Mouse (Mus musculus) thymus, postnatal 10 days (tissue): ENCODE measurements around the gene 9030612E09Rik.
A peak's percentile ranks its signal among the peaks of the same experiment; 100 is the strongest.

Experiments
- DNase-seq, 2 experiments: peaks; one replicate each; pipeline ENCODE4 v3.0.0; 2021; ENCODE audit warnings: low spot score in 2 of 2

The 9030612E09Rik gene

DNA sequence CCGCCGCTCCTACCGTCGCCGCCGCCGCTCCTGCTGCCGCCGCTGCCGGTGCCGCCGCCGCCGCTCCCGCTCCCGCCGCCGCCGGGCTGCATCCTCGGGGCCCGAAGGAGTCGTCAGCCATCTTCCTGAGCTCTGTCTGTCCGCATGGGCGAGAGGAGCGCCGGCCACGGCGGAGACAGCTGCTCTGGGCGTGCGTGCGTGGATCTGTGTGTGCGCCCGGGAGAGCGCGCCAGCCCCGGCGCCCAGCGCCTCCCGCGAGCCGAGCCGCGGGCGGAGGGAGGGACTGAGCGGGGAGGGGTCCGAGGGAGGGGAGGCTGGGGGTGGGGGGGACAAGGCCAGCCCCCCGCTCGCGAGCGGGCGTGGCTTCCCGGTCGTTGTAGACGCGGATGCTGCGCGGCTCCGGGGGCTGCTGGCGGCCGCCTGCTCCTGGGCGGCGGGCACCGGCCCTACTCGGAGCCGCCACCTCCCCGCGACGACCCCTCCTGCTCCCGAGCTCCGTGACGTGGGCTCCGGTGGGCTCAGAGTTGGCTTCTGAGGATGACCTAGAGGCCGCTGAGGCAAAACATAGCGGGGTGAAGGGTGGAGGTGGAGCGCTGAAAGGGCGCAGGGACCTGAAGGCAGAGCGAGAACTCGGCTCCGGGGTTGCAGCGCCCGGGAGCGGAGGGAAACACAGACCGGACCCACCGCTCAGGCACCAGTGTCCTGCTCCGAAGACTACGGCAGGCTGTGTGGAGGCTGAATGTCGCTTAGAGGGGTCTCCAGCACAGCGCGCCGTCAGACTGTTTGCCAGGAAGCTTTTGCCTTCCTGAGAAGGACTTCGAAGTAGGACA is at the start of gene 9030612E09Rik, which contains the start of gene Sobp:
TSS of gene 9030612E09Rik (plus strand) at position 379 of the 830 bp plus-strand sequence.
TSS of gene Sobp (minus strand) at position 205 of the 830 bp plus-strand sequence.
- peak in 1 of 2 experiments; percentile 10 for DNase-seq

DNA sequence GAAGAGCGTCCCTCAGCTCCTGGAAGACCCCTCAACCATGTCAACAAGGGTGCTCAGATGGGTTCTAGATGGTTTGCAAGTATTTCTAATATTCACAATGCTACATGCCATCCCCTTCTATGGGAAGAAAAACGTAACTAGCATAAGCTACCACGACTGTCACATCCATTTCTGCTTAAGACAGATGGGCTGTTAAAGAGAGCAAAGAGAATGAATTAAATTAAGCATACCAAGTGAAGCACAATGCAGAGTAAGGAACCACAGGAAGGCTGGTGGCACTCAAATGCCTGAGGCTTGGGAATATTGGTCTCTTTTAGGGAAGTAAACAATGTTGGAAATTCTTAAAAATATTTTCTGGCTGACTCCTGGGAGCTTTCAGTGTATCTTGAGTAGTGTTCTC is 45.8 kb upstream of the 9030612E09Rik start:
- no peak for DNase-seq

DNA sequence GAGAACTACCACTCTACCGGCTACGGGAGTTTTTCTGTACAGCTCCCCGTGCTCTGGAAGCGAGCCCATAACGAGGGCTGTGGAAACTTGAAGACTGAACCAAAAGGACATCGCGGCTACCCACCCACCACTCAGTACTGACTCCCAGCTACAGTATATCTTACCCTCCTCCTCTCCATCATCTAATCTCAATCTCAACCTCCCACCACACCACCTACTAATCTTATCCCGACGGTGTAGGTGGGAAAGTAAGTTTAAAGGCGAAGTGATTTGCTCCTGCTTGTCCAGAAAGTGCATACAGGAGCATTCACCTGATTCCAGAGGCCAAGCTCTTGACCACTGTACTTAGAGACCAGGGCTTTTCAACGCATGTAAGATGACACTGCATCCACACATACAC is 40.5 kb upstream of the 9030612E09Rik start:
- no peak for DNase-seq

DNA sequence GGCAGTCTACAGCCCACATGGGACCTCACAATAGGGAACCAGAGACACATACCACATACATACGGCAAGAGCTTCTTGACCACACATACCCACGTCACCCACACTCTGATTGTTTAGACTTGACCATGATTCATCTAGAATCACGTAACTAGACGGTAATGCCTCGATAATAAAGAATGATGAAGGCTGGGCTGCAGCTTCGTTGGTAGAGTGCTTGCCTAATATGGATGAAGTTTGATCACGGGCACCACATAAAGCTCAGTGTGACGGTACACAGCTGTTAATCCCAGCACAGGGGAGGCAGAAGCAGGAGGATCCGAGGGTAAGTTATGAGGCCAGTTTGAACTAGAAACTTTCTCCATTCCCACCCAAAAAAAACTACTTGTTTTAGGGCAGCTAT is 31.3 kb upstream of the 9030612E09Rik start:
- no peak for DNase-seq

- DNase-seq: no peak
Measured at GRCm38 (mm10) chr10:43148456-43148855, 26.0 kb upstream of the 9030612E09Rik start.

GRCm38 (mm10) chr10:43152643-43153042 is 21.9 kb upstream of the 9030612E09Rik start:
- no peak for DNase-seq

DNA sequence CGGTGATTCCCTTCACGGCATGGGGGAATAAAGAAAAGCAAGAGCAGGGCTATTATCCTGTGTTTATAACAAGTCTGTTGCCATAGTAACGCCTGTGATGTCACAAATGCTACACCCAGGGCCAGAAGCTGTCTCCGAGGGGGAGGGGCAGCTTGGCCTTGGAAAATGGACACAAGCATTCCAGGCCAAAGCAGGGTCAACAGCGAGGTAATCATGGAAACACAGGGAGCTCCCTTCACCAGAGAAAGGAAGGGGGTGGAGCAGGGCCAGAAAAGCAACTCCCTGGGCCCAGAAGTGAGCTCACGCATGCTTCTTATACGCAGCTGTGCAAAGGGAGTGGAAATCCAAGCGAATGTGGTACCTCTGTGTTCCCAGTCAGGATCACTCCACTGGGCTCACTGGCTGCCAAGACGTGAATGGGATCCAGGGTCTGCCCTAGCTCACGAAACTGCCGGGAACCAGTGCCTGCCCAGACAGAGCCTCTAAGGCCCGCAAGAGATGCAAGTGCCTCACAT is 19.4 kb upstream of the 9030612E09Rik start:
- no peak for DNase-seq

- no peak for DNase-seq
Measured at GRCm38 (mm10) chr10:43158917-43159316, 15.6 kb upstream of the 9030612E09Rik start.

GRCm38 (mm10) chr10:43159333-43159732 is 15.2 kb upstream of the 9030612E09Rik start:
- no peak for DNase-seq

DNA sequence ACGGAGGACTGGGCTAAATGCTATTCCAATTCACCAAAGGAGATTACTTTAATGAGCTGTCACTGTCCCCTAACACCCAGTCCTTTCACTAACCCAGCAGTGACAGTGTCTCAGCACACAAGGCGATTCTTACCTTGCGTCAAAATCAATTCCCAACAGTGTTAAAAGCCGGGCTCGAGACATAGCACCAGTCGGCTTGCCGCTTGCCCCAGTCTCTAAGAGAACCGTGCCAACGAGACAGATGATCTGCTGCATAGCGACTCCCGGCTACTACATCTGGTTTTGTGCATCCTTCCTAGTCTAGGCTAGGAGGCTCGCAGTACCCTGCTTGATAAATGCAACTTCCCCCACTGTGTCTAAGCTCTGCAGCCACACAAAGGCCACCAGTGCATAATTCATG is 12.2 kb upstream of the 9030612E09Rik start:
- DNase-seq: no peak

DNA sequence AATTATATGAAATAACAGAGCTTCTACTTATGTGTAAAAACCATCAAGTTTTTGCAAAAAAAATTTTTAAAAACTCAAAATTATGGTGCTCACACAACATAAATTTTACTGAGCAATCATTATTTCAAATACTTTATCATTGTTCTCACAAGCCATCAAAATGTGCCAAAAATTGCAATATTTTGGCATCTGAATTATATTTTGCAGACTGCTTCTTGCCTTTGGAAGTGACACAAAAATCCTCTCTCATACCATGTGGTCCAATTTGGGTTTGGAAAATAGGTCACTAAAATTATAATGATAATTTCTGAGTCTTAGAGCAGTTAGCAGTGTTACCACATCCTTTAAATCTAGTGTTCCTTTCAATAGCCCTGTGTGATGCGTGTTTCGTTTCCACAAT is 10.1 kb upstream of the 9030612E09Rik start:
- DNase-seq: no peak

- no peak for DNase-seq
Measured at GRCm38 (mm10) chr10:43166146-43166545, 8.4 kb upstream of the 9030612E09Rik start.

DNA sequence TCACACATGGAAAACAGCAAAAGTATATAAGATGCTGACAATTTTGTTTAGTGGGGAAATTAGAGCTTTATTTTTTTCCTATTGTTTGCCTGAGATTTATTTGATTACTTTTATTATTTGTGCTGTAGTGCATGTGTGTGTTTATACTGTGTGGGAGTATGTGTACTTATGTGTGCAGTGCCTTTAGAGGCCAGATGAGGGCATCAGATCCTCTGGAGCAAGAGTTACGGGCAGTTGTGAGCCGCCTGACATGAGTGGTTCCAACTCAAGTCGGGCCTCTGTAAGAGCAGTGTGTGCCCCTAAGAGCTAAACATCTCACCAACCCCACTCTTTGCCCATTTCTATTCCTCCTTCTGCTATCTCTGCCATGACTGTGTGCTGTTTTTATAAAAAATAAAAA is 7.7 kb upstream of the 9030612E09Rik start:
- no peak for DNase-seq

GRCm38 (mm10) chr10:43168847-43169246 is 5.7 kb upstream of the 9030612E09Rik start:
- DNase-seq: no peak

- no peak for DNase-seq
Measured at GRCm38 (mm10) chr10:43171106-43171505, 3.4 kb upstream of the 9030612E09Rik start.

DNA sequence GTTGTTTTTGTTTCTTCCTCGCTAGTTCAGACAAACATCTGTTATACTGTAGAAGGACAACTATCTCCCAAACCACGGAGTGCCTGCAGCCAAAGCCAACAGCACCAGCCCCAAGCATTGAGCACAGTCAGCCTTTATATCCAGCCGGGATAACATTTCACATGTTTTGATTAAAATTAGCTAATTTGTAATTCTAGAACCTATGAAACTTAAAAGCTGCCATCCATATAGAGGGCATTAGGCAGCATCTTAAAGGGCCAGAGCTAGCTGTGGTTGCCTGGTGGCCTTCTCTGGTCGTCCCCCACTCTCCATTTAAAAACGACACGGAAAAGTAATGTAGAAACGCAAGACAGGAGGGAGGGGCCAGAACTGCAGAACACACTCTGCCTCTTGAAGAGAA is 2.4 kb upstream of the 9030612E09Rik start:
- no peak for DNase-seq

DNA sequence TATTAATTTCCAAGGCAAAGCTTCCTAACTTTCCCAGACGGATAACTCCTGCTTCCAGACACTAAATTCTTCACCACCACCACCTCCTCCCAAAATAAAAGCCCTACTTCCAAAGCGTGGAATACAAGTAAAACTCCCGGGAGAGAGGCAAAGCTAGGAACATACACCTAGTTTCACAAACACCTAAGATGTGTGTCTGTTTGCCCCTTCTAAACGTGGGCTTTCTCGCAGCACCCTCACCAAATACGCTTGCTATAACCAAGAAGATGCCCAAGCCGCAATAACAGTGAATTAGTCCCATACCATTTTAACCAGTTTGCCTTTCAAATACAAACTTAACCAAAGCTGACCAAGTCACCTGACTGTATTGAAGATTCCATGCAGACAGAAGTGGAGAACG is 1.9 kb upstream of the 9030612E09Rik start:
- no peak for DNase-seq

- DNase-seq: no peak
Measured at GRCm38 (mm10) chr10:43173141-43173827, 1.2 kb upstream of the 9030612E09Rik start.

DNA sequence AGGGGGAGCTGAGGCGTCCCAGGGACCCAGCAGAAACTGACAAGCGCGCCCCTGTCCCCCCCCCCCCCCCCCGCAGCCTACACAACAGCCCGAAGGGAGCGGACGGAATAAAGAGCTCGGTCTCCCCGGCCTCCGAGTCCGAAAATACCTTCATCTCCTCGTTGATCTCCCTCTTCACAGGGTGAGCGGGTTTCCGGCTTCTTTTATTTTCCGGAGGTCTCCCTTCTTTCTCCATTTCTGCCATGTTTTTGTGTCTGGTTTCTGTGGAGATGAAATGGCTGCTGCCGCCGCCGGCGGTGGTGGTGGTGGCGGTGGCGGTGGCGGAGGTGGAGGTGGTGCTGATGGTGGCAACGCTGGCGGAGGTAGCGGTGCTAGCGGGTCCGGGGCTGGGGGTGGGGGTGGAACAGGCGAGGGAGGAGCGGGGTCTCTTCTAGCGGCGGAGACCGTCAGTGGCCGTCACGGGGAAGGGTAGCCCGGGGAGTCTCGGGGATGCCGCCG is 627 bp upstream of the 9030612E09Rik start:
- peak in 1 of 2 experiments; percentile 14 for DNase-seq

DNA sequence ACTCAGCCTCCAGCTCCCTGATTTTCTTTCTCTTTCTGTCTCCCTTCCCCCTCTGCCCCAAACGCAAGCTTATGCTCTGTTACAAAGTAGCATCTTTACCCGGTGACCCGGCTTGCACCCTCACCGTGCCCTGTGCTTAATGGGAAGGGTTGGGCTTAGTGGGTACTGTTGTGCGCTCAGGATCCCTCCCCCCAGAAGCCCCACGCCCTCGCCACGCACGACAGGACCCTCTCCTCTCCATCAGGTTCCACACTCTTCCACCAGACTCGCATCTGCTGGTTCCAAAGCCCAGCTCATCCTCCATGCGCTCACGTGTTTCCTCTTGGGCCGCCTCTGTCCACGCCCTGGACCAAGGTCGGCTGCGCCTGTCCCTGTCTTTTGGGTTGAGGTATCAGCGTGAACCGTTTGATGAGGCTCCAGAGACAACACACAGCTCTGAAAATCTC is 675 bp downstream of the 9030612E09Rik start:
- no peak for DNase-seq

- DNase-seq: no peak
Measured at GRCm38 (mm10) chr10:43180313-43180912, 5.9 kb downstream of the 9030612E09Rik start.

GRCm38 (mm10) chr10:43200206-43200605 is 25.7 kb downstream of the 9030612E09Rik start:
- DNase-seq: no peak
